Mouse (Mus musculus): ENCODE measurements at regions not wholly inside any gene's neighbourhood (a gene's known extent, or its start where the extent isn't known, plus 50 kb on each side); places are given as distances from the start of the nearest gene placed in this dataset.

- Histone ChIP-seq H3K4me2 (ENCODE audit: insufficient read depth, low read depth, poor library complexity, severe bottlenecking) (no peak overlapping the region), H3K9ac (ENCODE audit: insufficient read depth, low read depth) (no peak overlapping the region), H3K9me3 (replicated peaks; ENCODE audit: low read length) (no peaks in the 10 kb centered on the region), H3K27me3 (replicated peaks) (no peaks in the 10 kb centered on the region), H3K4me3 (replicated peaks in 1 of 3; ENCODE audit: low read depth in 2 of 3, low read length in 2 of 3, poor library complexity in 1 of 3) (no peak overlapping the region), H3K27ac (ENCODE audit: insufficient read depth, low read depth) (no peak overlapping the region), H3K79me2 (replicated peaks; ENCODE audit: control insufficient read depth, extremely low read depth, insufficient read depth, poor library complexity, severe bottlenecking) (no peaks in the 10 kb centered on the region), H3K36me3 (replicated peaks in 1 of 2; ENCODE audit: control insufficient read depth in 1 of 2, insufficient read depth in 1 of 2, low read length in 1 of 2) (no peaks in the 10 kb centered on the region), H3K4me1 (ENCODE audit: control insufficient read depth in 1 of 2, insufficient read depth in 2 of 2) (peaks cover 10 to 18% of the 10 kb centered on the region in 2 experiments)
- no peak for DNase-seq (ENCODE audit: extremely low read depth)
- in situ Hi-C loops (cut with MboI; ENCODE audit: low pct_ligation_motif_present, low pct_unique_long_range_greater_than_20kb, low sequenced_read_pairs) (no loop called here), dilution Hi-C loops (cut with MboI; ENCODE audit: extremely low pct_ligation_motif_present, extremely low pct_unique_long_range_greater_than_20kb, low sequenced_read_pairs) (no loop called here)
- no peak for TF ChIP-seq JUN (IDR thresholded peaks at IDR 0.05; ENCODE audit: insufficient read depth, low read depth, low read length)
- TF ChIP-seq ZKSCAN1 (IDR thresholded peaks at IDR 0.05; ENCODE audit: borderline replicate concordance, low read depth, low read length): no peak
- no peak for TF ChIP-seq JUND (conservative IDR thresholded peaks at IDR 0.05; ENCODE audit: low read depth, low read length)
- no peak for TF ChIP-seq BHLHE40 (IDR thresholded peaks at IDR 0.05; ENCODE audit: low read depth, low read length)
- TF ChIP-seq UBTF (IDR thresholded peaks at IDR 0.05; ENCODE audit: low read depth, low read length): no peak
- no peak for TF ChIP-seq RCOR1 (conservative IDR thresholded peaks at IDR 0.05; ENCODE audit: low read depth, low read length)
- TF ChIP-seq IRF4 (IDR thresholded peaks at IDR 0.05; ENCODE audit: low read depth, low read length): no peak
- no peak for TF ChIP-seq TBP (conservative IDR thresholded peaks at IDR 0.05; ENCODE audit: low read depth, low read length)
- TF ChIP-seq ELF1 (IDR thresholded peaks at IDR 0.05; ENCODE audit: low read depth, low read length): no peak
- no peak for TF ChIP-seq E2F4 (IDR thresholded peaks at IDR 0.05; ENCODE audit: insufficient replicate concordance, low read depth, low read length)
- TF ChIP-seq MEF2A (IDR thresholded peaks at IDR 0.05; ENCODE audit: borderline replicate concordance, low read depth, low read length): no peak
- TF ChIP-seq POLR2A (IDR thresholded peaks at IDR 0.05; ENCODE audit: low read depth, low read length): no peak
These were observed 223.1 kb upstream of the Hes1 start for GRCm38 (mm10) chr16:29841132-29841531.

GRCm38 (mm10) chr16:29842071-29842470 is 222.1 kb upstream of the Hes1 start:
- Histone ChIP-seq H3K9me3 (replicated peaks; ENCODE audit: low read length) (no peaks in the 10 kb centered on the region), H3K4me1 (ENCODE audit: control insufficient read depth in 1 of 2, insufficient read depth in 2 of 2) (peaks cover 13 to 25% of the 10 kb centered on the region in 2 experiments), H3K4me2 (ENCODE audit: insufficient read depth, low read depth, poor library complexity, severe bottlenecking) (no peak overlapping the region), H3K4me3 (replicated peaks in 1 of 3; ENCODE audit: low read depth in 2 of 3, low read length in 2 of 3, poor library complexity in 1 of 3) (no peak overlapping the region), H3K9ac (ENCODE audit: insufficient read depth, low read depth) (no peak overlapping the region), H3K27ac (ENCODE audit: insufficient read depth, low read depth) (no peak overlapping the region), H3K79me2 (replicated peaks; ENCODE audit: control insufficient read depth, extremely low read depth, insufficient read depth, poor library complexity, severe bottlenecking) (no peaks in the 10 kb centered on the region), H3K36me3 (replicated peaks in 1 of 2; ENCODE audit: control insufficient read depth in 1 of 2, insufficient read depth in 1 of 2, low read length in 1 of 2) (no peaks in the 10 kb centered on the region), H3K27me3 (replicated peaks) (no peaks in the 10 kb centered on the region)
- TF ChIP-seq CHD1 (IDR thresholded peaks at IDR 0.05; ENCODE audit: low read depth, low read length): no peak
- TF ChIP-seq SMC3 (IDR thresholded peaks at IDR 0.05; ENCODE audit: low read depth, low read length): no peak
- dilution Hi-C loops (cut with MboI; ENCODE audit: extremely low pct_ligation_motif_present, extremely low pct_unique_long_range_greater_than_20kb, low sequenced_read_pairs) (no loop called here), in situ Hi-C loops (cut with MboI; ENCODE audit: low pct_ligation_motif_present, low pct_unique_long_range_greater_than_20kb, low sequenced_read_pairs) (no loop called here)
- DNase-seq (ENCODE audit: extremely low read depth): no peak

- Histone ChIP-seq H3K9ac (ENCODE audit: insufficient read depth, low read depth) (no peak overlapping the region), H3K27ac (ENCODE audit: insufficient read depth, low read depth) (no peak overlapping the region), H3K4me1 (ENCODE audit: control insufficient read depth in 1 of 2, insufficient read depth in 2 of 2) (peaks cover 22 to 39% of the 10 kb centered on the region in 2 experiments), H3K4me2 (ENCODE audit: insufficient read depth, low read depth, poor library complexity, severe bottlenecking) (no peak overlapping the region), H3K79me2 (replicated peaks; ENCODE audit: control insufficient read depth, extremely low read depth, insufficient read depth, poor library complexity, severe bottlenecking) (no peaks in the 10 kb centered on the region), H3K27me3 (replicated peaks) (no peaks in the 10 kb centered on the region), H3K36me3 (replicated peaks in 1 of 2; ENCODE audit: control insufficient read depth in 1 of 2, insufficient read depth in 1 of 2, low read length in 1 of 2) (no peaks in the 10 kb centered on the region), H3K4me3 (replicated peaks in 1 of 3; ENCODE audit: low read depth in 2 of 3, low read length in 2 of 3, poor library complexity in 1 of 3) (no peak overlapping the region), H3K9me3 (replicated peaks; ENCODE audit: low read length) (no peaks in the 10 kb centered on the region)
- in situ Hi-C loops (cut with MboI; ENCODE audit: low pct_ligation_motif_present, low pct_unique_long_range_greater_than_20kb, low sequenced_read_pairs) (no loop called here), dilution Hi-C loops (cut with MboI; ENCODE audit: extremely low pct_ligation_motif_present, extremely low pct_unique_long_range_greater_than_20kb, low sequenced_read_pairs) (no loop called here)
- peak; percentile 17 for DNase-seq (ENCODE audit: extremely low read depth)
- TF ChIP-seq JUND (conservative IDR thresholded peaks at IDR 0.05; ENCODE audit: low read depth, low read length) (no peak), CTCF (conservative IDR thresholded peaks at IDR 0.05 in 1 of 2, IDR thresholded peaks at IDR 0.05 in 1 of 2; ENCODE audit: low read depth in 2 of 2, low read length in 2 of 2) (no peak), ZMIZ1 (IDR thresholded peaks at IDR 0.05; ENCODE audit: low read depth, low read length) (peak; percentile 69; the same call in 1 of the 2 replicates), TBP (conservative IDR thresholded peaks at IDR 0.05; ENCODE audit: low read depth, low read length) (peak; percentile 93), NELFE (IDR thresholded peaks at IDR 0.05; ENCODE audit: low read depth, low read length) (no peak), KAT2A (IDR thresholded peaks at IDR 0.05; ENCODE audit: insufficient replicate concordance, low read length) (no peak), CHD2 (IDR thresholded peaks at IDR 0.05; ENCODE audit: low read length) (no peak), POLR2A (IDR thresholded peaks at IDR 0.05; ENCODE audit: low read depth, low read length) (peak; percentile 52), MAX (IDR thresholded peaks at IDR 0.05; ENCODE audit: low read length) (no peak)
These were observed 220.7 kb upstream of the Hes1 start for GRCm38 (mm10) chr16:29843490-29843889.

Measured in CH12.LX (cell line).